Mouse (Mus musculus): ENCODE data around the gene Dedd. TPM values are rescaled to one million over a fixed set of nuclear protein-coding genes. Genes with fewer than 3 reads are reported as not detected.

The Dedd gene
- total RNA-seq, 1 experiment = 23.9 TPM

- peak overlapping the region; percentile 25; the same call in 1 of the 2 replicates for H3K9ac ChIP-seq (ENCODE audit: insufficient read depth, low read depth, low read length, poor library complexity, severe bottlenecking)
- H3K4me1 ChIP-seq (ENCODE audit: control insufficient read depth in 2 of 2, insufficient read depth in 2 of 2, low read length in 2 of 2, poor library complexity in 1 of 2) = peaks cover 3 to 6% of the 10 kb centered on the region in 2 experiments
- in situ Hi-C loops (cut with MboI; ENCODE audit: low sequenced_read_pairs in 2 of 2, unreplicated experiment in 2 of 2) = no loop called here
Measured at GRCm38 (mm10) chr1:171349210-171349609, 20.3 kb downstream of the Dedd start.

GRCm38 (mm10) chr1:171355812-171356340 is 26.9 kb downstream of the Dedd start:
- Histone ChIP-seq H3K36me3 (ENCODE audit: control insufficient read depth, insufficient read depth, low read length, poor library complexity, severe bottlenecking) (peaks cover 16% of the 10 kb centered on the region), H3K4me3 (ENCODE audit: insufficient read depth in 1 of 2, low read depth in 1 of 2, low read length in 2 of 2, poor library complexity in 1 of 2, severe bottlenecking in 1 of 2) (no peak overlapping the region), H3K9ac (ENCODE audit: insufficient read depth, low read depth, low read length, poor library complexity, severe bottlenecking) (no peak overlapping the region), H3K27ac (ENCODE audit: insufficient read depth, low read depth, low read length, poor library complexity, severe bottlenecking) (no peak overlapping the region), H3K4me1 (ENCODE audit: control insufficient read depth in 2 of 2, insufficient read depth in 2 of 2, low read length in 2 of 2, poor library complexity in 1 of 2) (peaks cover 0 to 6% of the 10 kb centered on the region in 2 experiments; a peak in 3 of 4 replicates), H3K9me3 (ENCODE audit: control insufficient read depth, insufficient read depth, low read depth, low read length) (no peaks in the 10 kb centered on the region)
- in situ Hi-C loops (cut with MboI; ENCODE audit: low sequenced_read_pairs in 2 of 2, unreplicated experiment in 2 of 2) = no loop called here
- no peak for DNase-seq (ENCODE audit: low read depth, low spot score)
- no peak for TF ChIP-seq ZNF384 (IDR thresholded peaks at IDR 0.05; ENCODE audit: low read depth, low read length)
- no peak for TF ChIP-seq CHD2 (IDR thresholded peaks at IDR 0.05; ENCODE audit: low read depth, low read length)
- no peak for TF ChIP-seq MAFK (IDR thresholded peaks at IDR 0.05; ENCODE audit: insufficient read depth, low read depth, low read length)
- TF ChIP-seq ZC3H11A (IDR thresholded peaks at IDR 0.05; ENCODE audit: borderline replicate concordance, low read depth, low read length) = no peak
- TF ChIP-seq HCFC1 (IDR thresholded peaks at IDR 0.05; ENCODE audit: borderline replicate concordance, insufficient read depth, low read length) = no peak

More at GRCm38 (mm10) chr1:171349210-171349609, 20.3 kb downstream of the Dedd start:
- no peak for DNase-seq (ENCODE audit: low read depth, low spot score)
- H3K9me3 ChIP-seq (ENCODE audit: control insufficient read depth, insufficient read depth, low read depth, low read length) = no peaks in the 10 kb centered on the region
- peaks cover 8% of the 10 kb centered on the region; the same call in 1 of the 2 replicates for H3K36me3 ChIP-seq (ENCODE audit: control insufficient read depth, insufficient read depth, low read length, poor library complexity, severe bottlenecking)
- no peak overlapping the region for H3K4me3 ChIP-seq (ENCODE audit: insufficient read depth in 1 of 2, low read depth in 1 of 2, low read length in 2 of 2, poor library complexity in 1 of 2, severe bottlenecking in 1 of 2)
- H3K27ac ChIP-seq (ENCODE audit: insufficient read depth, low read depth, low read length, poor library complexity, severe bottlenecking) = no peak overlapping the region
- no peak for TF ChIP-seq MAFK (IDR thresholded peaks at IDR 0.05; ENCODE audit: insufficient read depth, low read depth, low read length)
- no peak for TF ChIP-seq ZC3H11A (IDR thresholded peaks at IDR 0.05; ENCODE audit: borderline replicate concordance, low read depth, low read length)

GRCm38 (mm10) chr1:171356814-171357213 is 27.9 kb downstream of the Dedd start:
- in situ Hi-C loops (cut with MboI; ENCODE audit: low sequenced_read_pairs in 2 of 2, unreplicated experiment in 2 of 2) = no loop called here

GRCm38 (mm10) chr1:171358421-171358820 is 29.5 kb downstream of the Dedd start:
- DNase-seq (ENCODE audit: low read depth, low spot score) = no peak
- Histone ChIP-seq H3K9ac (ENCODE audit: insufficient read depth, low read depth, low read length, poor library complexity, severe bottlenecking) (no peak overlapping the region), H3K36me3 (ENCODE audit: control insufficient read depth, insufficient read depth, low read length, poor library complexity, severe bottlenecking) (peaks cover 16% of the 10 kb centered on the region), H3K4me1 (ENCODE audit: control insufficient read depth in 2 of 2, insufficient read depth in 2 of 2, low read length in 2 of 2, poor library complexity in 1 of 2) (peaks cover 0 to 3% of the 10 kb centered on the region in 2 experiments; a peak in 1 of 4 replicates), H3K9me3 (ENCODE audit: control insufficient read depth, insufficient read depth, low read depth, low read length) (no peaks in the 10 kb centered on the region), H3K4me3 (ENCODE audit: insufficient read depth in 1 of 2, low read depth in 1 of 2, low read length in 2 of 2, poor library complexity in 1 of 2, severe bottlenecking in 1 of 2) (no peak overlapping the region), H3K27ac (ENCODE audit: insufficient read depth, low read depth, low read length, poor library complexity, severe bottlenecking) (no peak overlapping the region)
- TF ChIP-seq ZNF384 (IDR thresholded peaks at IDR 0.05; ENCODE audit: low read depth, low read length) (no peak), MAFK (IDR thresholded peaks at IDR 0.05; ENCODE audit: insufficient read depth, low read depth, low read length) (no peak), ZC3H11A (IDR thresholded peaks at IDR 0.05; ENCODE audit: borderline replicate concordance, low read depth, low read length) (peak; percentile 53; the same call in 1 of the 2 replicates), CHD2 (IDR thresholded peaks at IDR 0.05; ENCODE audit: low read depth, low read length) (no peak), HCFC1 (IDR thresholded peaks at IDR 0.05; ENCODE audit: borderline replicate concordance, insufficient read depth, low read length) (0 out of 2 replicates have a peak, but pooled peaks have one; percentile 42)
- in situ Hi-C loops (cut with MboI; ENCODE audit: low sequenced_read_pairs in 2 of 2, unreplicated experiment in 2 of 2) = no loop called here

More at GRCm38 (mm10) chr1:171356814-171357213, 27.9 kb downstream of the Dedd start:
- no peak overlapping the region for H3K4me3 ChIP-seq (ENCODE audit: insufficient read depth in 1 of 2, low read depth in 1 of 2, low read length in 2 of 2, poor library complexity in 1 of 2, severe bottlenecking in 1 of 2)
- H3K4me1 ChIP-seq (ENCODE audit: control insufficient read depth in 2 of 2, insufficient read depth in 2 of 2, low read length in 2 of 2, poor library complexity in 1 of 2) = peaks cover 0 to 6% of the 10 kb centered on the region in 2 experiments; a peak in 2 of 4 replicates
- no peak overlapping the region for H3K9ac ChIP-seq (ENCODE audit: insufficient read depth, low read depth, low read length, poor library complexity, severe bottlenecking)
- TF ChIP-seq MAFK (IDR thresholded peaks at IDR 0.05; ENCODE audit: insufficient read depth, low read depth, low read length) (no peak), ZNF384 (IDR thresholded peaks at IDR 0.05; ENCODE audit: low read depth, low read length) (no peak), HCFC1 (IDR thresholded peaks at IDR 0.05; ENCODE audit: borderline replicate concordance, insufficient read depth, low read length) (no peak), CHD2 (IDR thresholded peaks at IDR 0.05; ENCODE audit: low read depth, low read length) (no peak), ZC3H11A (IDR thresholded peaks at IDR 0.05; ENCODE audit: borderline replicate concordance, low read depth, low read length) (no peak)
- DNase-seq (ENCODE audit: low read depth, low spot score) = no peak
- H3K9me3 ChIP-seq (ENCODE audit: control insufficient read depth, insufficient read depth, low read depth, low read length) = no peaks in the 10 kb centered on the region
- peaks cover 16% of the 10 kb centered on the region for H3K36me3 ChIP-seq (ENCODE audit: control insufficient read depth, insufficient read depth, low read length, poor library complexity, severe bottlenecking)
- no peak overlapping the region for H3K27ac ChIP-seq (ENCODE audit: insufficient read depth, low read depth, low read length, poor library complexity, severe bottlenecking)
